ENCODE assay signal across 23 mouse cellular contexts in genomic region chr19:12464674-12465073, GRCm38 (mm10). TPM values are rescaled to one million over a fixed set of nuclear protein-coding genes. Genes with fewer than 3 reads are reported as not detected.
DNase-seq lines count a peak whose midpoint lies in the region; ATAC-seq and TF ChIP-seq lines count a peak whose summit lies in the region.
"Had no signal": no experiment of that assay in that cellular context is flagged by ENCODE, and none has a peak within 500 bp of the region (broad histone marks: within the 10 kb centered on the region; RNA-seq: fewer than 3 reads in every experiment).

No protein-coding gene starts in this region.

- H3K36me3 ChIP-seq in kidney, embryonic 14.5 days (ENCODE audit: control insufficient read depth, insufficient read depth, low read length), result no peaks in the 10 kb centered on the region

- peak; percentile 49 for DNase-seq in heart, adult 11 months
- DNase-seq in heart, postnatal 14 days, result no peak
- DNase-seq in lung, adult 2 months, result peak; percentile 47
- DNase-seq in lung, postnatal 10 days, result no peak
- peak; percentile 55 to 56 for DNase-seq in lung, postnatal 4 days
- no peak for DNase-seq in kidney, adult 18-20 months
- DNase-seq: cerebellum, adult 8-10 months; liver, embryonic 13.5 days; midbrain, embryonic 14.5 days; right cerebral cortex, postnatal 14 days had no signal

- WGBS in lung, adult 2 months, result 52% methylated on average over 4 of the region's 4 CpGs
- 83% methylated on average over 4 of the region's 4 CpGs for WGBS in kidney, embryonic 14.5 days

- H3K4me2 ChIP-seq in kidney, embryonic 14.5 days (replicated peaks; ENCODE audit: low read depth, low read length), result no peak overlapping the region
- H3K4me2 ChIP-seq: forebrain, embryonic 13.5 days; liver, embryonic 13.5 days had no signal

- H3K9me3 ChIP-seq in kidney, embryonic 14.5 days (ENCODE audit: control insufficient read depth, low read length), result no peaks in the 10 kb centered on the region
- H3K9me3 ChIP-seq: forebrain, embryonic 13.5 days; liver, embryonic 13.5 days had no signal

- TF ChIP-seq POLR2A in lung, adult 2 months (IDR thresholded peaks at IDR 0.05; ENCODE audit: borderline replicate concordance, extremely low read depth, low read depth, low read length), result no peak

- no peaks in the 10 kb centered on the region for H3K27me3 ChIP-seq in kidney, embryonic 14.5 days (ENCODE audit: control insufficient read depth, insufficient read depth, low read length)
- H3K27me3 ChIP-seq: forebrain, embryonic 13.5 days; liver, embryonic 13.5 days had no signal

- ATAC-seq in kidney, embryonic 14.5 days (ENCODE audit: low FRiP score, low TSS enrichment), result no peak
- ATAC-seq: forebrain, embryonic 13.5 days had no signal

- H3K4me1 ChIP-seq in lung, adult 2 months (ENCODE audit: control insufficient read depth, insufficient read depth, low read length), result peaks cover 3% of the 10 kb centered on the region; the same call in 1 of the 2 replicates
- H3K4me1 ChIP-seq in brown adipose tissue, adult 24 weeks (ENCODE audit: control insufficient read depth, insufficient read depth, insufficient read length, low read length), result 0 out of 2 replicates have a peak, but pooled peaks cover 3% of the 10 kb centered on the region
- no peaks in the 10 kb centered on the region for H3K4me1 ChIP-seq in kidney, embryonic 14.5 days (ENCODE audit: control insufficient read depth, insufficient read depth, low read length)
- H3K4me1 ChIP-seq: liver, embryonic 13.5 days had no signal

- no peak overlapping the region for H3K4me3 ChIP-seq in lung, adult 2 months (replicated peaks; ENCODE audit: extremely low read depth, low read depth, low read length)
- H3K4me3 ChIP-seq in brown adipose tissue, adult 24 weeks (ENCODE audit: insufficient read depth, low read depth, low read length), result no peak overlapping the region
- no peak overlapping the region for H3K4me3 ChIP-seq in kidney, embryonic 14.5 days (ENCODE audit: low read length)
- H3K4me3 ChIP-seq: forebrain, embryonic 13.5 days; liver, embryonic 13.5 days had no signal

- no peak for TF ChIP-seq CTCF in lung, adult 2 months (IDR thresholded peaks at IDR 0.05; ENCODE audit: insufficient read depth, low read length)

- intact Hi-C loops in heart, postnatal 14 days (cut with DNase I), result loop anchor here (5.0 kb wide), 2 partner anchors 32 to 38 kb away; partner anchors contain the start of gene Dtx4

- no peak overlapping the region for H3K9ac ChIP-seq in kidney, embryonic 14.5 days (ENCODE audit: low read depth, low read length)
- H3K9ac ChIP-seq: forebrain, embryonic 13.5 days; liver, embryonic 13.5 days had no signal

- H3K27ac ChIP-seq in brown adipose tissue, adult 24 weeks (replicated peaks; ENCODE audit: low read depth, low read length), result 0 out of 2 replicates have a peak overlapping the region, but pooled peaks have one; percentile 30
- no peak overlapping the region for H3K27ac ChIP-seq in kidney, embryonic 14.5 days (ENCODE audit: low read depth, low read length)
- H3K27ac ChIP-seq: forebrain, embryonic 13.5 days; kidney, postnatal 0 days had no signal

RNA-seq across cellular contexts. Expression of gene Mpeg1, which starts 4.1 kb away (rescaled TPM):
- 1 to 10 TPM; 6.6 to 7.1 TPM for total RNA-seq in heart, postnatal 14 days (2021)
- 22.2 and 35.3 TPM in 2 replicates for polyA plus RNA-seq in lung, adult 2 months (2012; rRNA removed)
- 6.3 and 7.9 TPM in 2 replicates for polyA plus RNA-seq in brown adipose tissue, adult 24 weeks (2012; ENCODE audit: insufficient read depth, insufficient read length, missing spikeins)
- 0.58 and 0.69 TPM in 2 replicates for polyA plus RNA-seq in kidney, embryonic 14.5 days (2014; fragmentation: Nextera tagmentation; extraction: Ambion mirVana)

RNA-seq across cellular contexts. Expression of gene Dtx4, which starts 36.6 kb away (rescaled TPM):
- total RNA-seq in heart, postnatal 14 days (2021), result 1 to 10 TPM; 7.6 to 9.7 TPM
- 10.3 and 13.8 TPM in 2 replicates for polyA plus RNA-seq in lung, adult 2 months (2012; rRNA removed)
- 8.0 and 8.5 TPM in 2 replicates for polyA plus RNA-seq in brown adipose tissue, adult 24 weeks (2012; ENCODE audit: insufficient read depth, insufficient read length, missing spikeins)
- 3.9 and 7.5 TPM in 2 replicates for polyA plus RNA-seq in kidney, embryonic 14.5 days (2014; fragmentation: Nextera tagmentation; extraction: Ambion mirVana)

RNA-seq across cellular contexts. Expression of gene Pfpl, which starts 37.0 kb away (rescaled TPM):
- not detected for total RNA-seq in heart, postnatal 14 days (2021)
- polyA plus RNA-seq in lung, adult 2 months (2012; rRNA removed), result not detected in 2 replicates
- polyA plus RNA-seq in brown adipose tissue, adult 24 weeks (2012; ENCODE audit: insufficient read depth, insufficient read length, missing spikeins), result not detected in 2 replicates
- not detected in 2 replicates for polyA plus RNA-seq in kidney, embryonic 14.5 days (2014; fragmentation: Nextera tagmentation; extraction: Ambion mirVana)
- total RNA-seq: adrenal gland, adult 18-20 months; ES-E14; heart, adult 18-20 months; heart, postnatal 25 days; layer of hippocampus, adult 8-10 months; left cerebral cortex, postnatal 14 days had no signal
- polyA plus RNA-seq: C2C12; cortical plate, adult 2 months; forebrain, embryonic 13.5 days; kidney, postnatal 0 days; liver, embryonic 13.5 days; midbrain, embryonic 14.5 days; thymus, postnatal 0 days had no signal

RNA-seq across cellular contexts. Expression of gene Olfr1441, which starts 47.4 kb away (rescaled TPM):
- total RNA-seq in heart, postnatal 14 days (2021), result not detected
- polyA plus RNA-seq in lung, adult 2 months (2012; rRNA removed), result not detected in 2 replicates
- polyA plus RNA-seq in brown adipose tissue, adult 24 weeks (2012; ENCODE audit: insufficient read depth, insufficient read length, missing spikeins), result not detected in 2 replicates
- polyA plus RNA-seq in kidney, embryonic 14.5 days (2014; fragmentation: Nextera tagmentation; extraction: Ambion mirVana), result not detected in 2 replicates
- total RNA-seq: adrenal gland, adult 18-20 months; heart, adult 18-20 months; heart, postnatal 25 days; layer of hippocampus, adult 8-10 months; left cerebral cortex, postnatal 14 days had no signal
- polyA plus RNA-seq: C2C12; cortical plate, adult 2 months; forebrain, embryonic 13.5 days; kidney, postnatal 0 days; liver, embryonic 13.5 days; midbrain, embryonic 14.5 days; thymus, postnatal 0 days had no signal

Comparison
In these comparisons a context has a peak if more than half of its experiments do, and no peak if none do; other contexts are left out.
1. DNase-seq: peak in heart, adult 11 months (single experiment), lung, adult 2 months (single experiment) and lung, postnatal 4 days (2 of 2); none in heart, postnatal 14 days (0 of 2), lung, postnatal 10 days (single experiment) and kidney, adult 18-20 months (single experiment).